Mouse (Mus musculus) hindbrain, postnatal 0 days (tissue): ENCODE data around the gene Olfr1431. TPM values are rescaled to one million over a fixed set of nuclear protein-coding genes. Genes with fewer than 3 reads are reported as not detected.
"Not testable (repeated sequence)": the region's sequence is repeated elsewhere in the genome, so short reads cannot be mapped to it uniquely, and the experiment has no call there.

Experiments used
- ATAC-seq: fragments of 200-750 bp; cut with Nextera tagmentation; 2 replicates; pipeline ENCODE4 v1.8.0; 2017; ENCODE audit warnings: mild to moderate bottlenecking, moderate TSS enrichment, moderate library complexity
- DNase-seq: peaks from one replicate; pipeline ENCODE4 v3.0.0-alpha.2; 2015; ENCODE audit warnings: low spot score
- H3K27ac ChIP-seq: fragments of 300-500 bp; sonication (generic); 2 replicates; pipeline ENCODE4 v1.5.1; 2014; ENCODE audit warnings: mild to moderate bottlenecking
- H3K27me3 ChIP-seq: fragments of 300-500 bp; sonication (generic); 2 replicates; pipeline ENCODE4 v1.6.1; 2014; ENCODE audit warnings: low read length, mixed read lengths; ENCODE audit not compliant: insufficient read depth
- H3K36me3 ChIP-seq: fragments of 300-500 bp; sonication (generic); 2 replicates; pipeline ENCODE4 v1.6.1; 2014; ENCODE audit warnings: low read length, mixed read lengths; ENCODE audit not compliant: insufficient read depth
- H3K4me1 ChIP-seq: fragments of 300-500 bp; sonication (generic); 2 replicates; pipeline ENCODE4 v1.6.1; 2014; ENCODE audit warnings: antibody characterized with exemption, low read length, mixed read lengths; ENCODE audit not compliant: insufficient read depth
- H3K4me2 ChIP-seq: fragments of 300-500 bp; sonication (generic); 2 replicates; pipeline ENCODE4 v1.6.1; 2014; ENCODE audit warnings: low read depth, mild to moderate bottlenecking, low read length, moderate library complexity, mixed read lengths
- H3K4me3 ChIP-seq: fragments of 300-500 bp; sonication (generic); 2 replicates; pipeline ENCODE4 v1.5.1; 2014; ENCODE audit warnings: low read length
- H3K9ac ChIP-seq: fragments of 300-500 bp; sonication (generic); replicated peaks from 2 replicates; pipeline ENCODE4 v1.6.1; 2014; ENCODE audit warnings: mild to moderate bottlenecking, low read length, moderate library complexity, mixed read lengths
- H3K9me3 ChIP-seq: fragments of 300-500 bp; sonication (generic); 2 replicates; pipeline ENCODE4 v1.6.1; 2016; ENCODE audit warnings: low read length, mixed read lengths
- CTCF ChIP-seq: IDR thresholded peaks from 2 replicates; pipeline ENCODE4 v1.5.1; 2016; ENCODE audit warnings: antibody characterized with exemption, control low read depth, low read depth
- WGBS: fragments of 180-500 bp; shearing (Covaris S2); extraction: QIAGEN DNeasy Blood & Tissue Kit; methylation state at CpG from one replicate; pipeline ENCODE4 v1.1.7; 2014; 5-methylcytosine and 5-hydroxymethylcytosine counted together
- polyA plus RNA-seq: library from polyadenylated mRNA; unstranded; fragments of >200 nt; fragmentation: Nextera tagmentation; extraction: Ambion mirVana; gene quantifications from 2 replicates; pipeline ENCODE4 v1.2.1, GENCODE M21; 2015
- total RNA-seq: library from RNA; depleted of rRNA; stranded (reverse); fragments of >200 nt; gene quantifications from 2 replicates; pipeline ENCODE4 v1.2.3, GENCODE M21; 2014; rRNA removed

Olfr1431 gene
- total RNA-seq (not detected in 2 replicates), polyA plus RNA-seq (not detected in 2 replicates)

DNA sequence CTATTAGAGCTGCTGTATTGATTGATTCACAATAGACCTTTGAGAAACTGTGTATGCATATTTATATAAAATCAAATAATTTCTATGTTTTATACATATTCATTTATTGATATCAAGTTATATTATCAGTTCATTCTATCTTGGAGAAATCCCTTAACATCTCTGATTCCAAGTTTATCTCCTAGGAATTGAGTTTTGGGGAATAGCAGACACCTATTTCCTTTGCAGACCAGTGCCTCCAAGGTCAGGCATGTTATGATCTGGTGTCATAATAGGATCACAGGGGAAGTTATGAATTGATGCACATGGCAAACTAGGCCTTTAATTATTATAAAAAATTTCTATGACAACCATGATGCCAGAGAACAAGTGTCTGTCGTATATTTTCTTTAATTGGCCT, at the start of gene Olfr1431:
Olfr1431 (plus strand) TSS at position 301 of the 400 bp plus-strand sequence.
- H3K27ac ChIP-seq = no peak within 1 kb of the TSS
- no peaks in the 10 kb centered on the region for H3K4me1 ChIP-seq
- no peak within 1 kb of the TSS for H3K4me2 ChIP-seq
- no peaks in the 10 kb centered on the region for H3K36me3 ChIP-seq
- no peak for TF ChIP-seq CTCF
- 64% methylated on average over 1 of the region's 1 CpGs for WGBS
- H3K4me3 ChIP-seq = no peak within 1 kb of the TSS
- no peaks in the 10 kb centered on the region for H3K9me3 ChIP-seq
- H3K27me3 ChIP-seq = no peaks in the 10 kb centered on the region
- ATAC-seq (no peak), DNase-seq (no peak)
- no peak within 1 kb of the TSS for H3K9ac ChIP-seq

DNA sequence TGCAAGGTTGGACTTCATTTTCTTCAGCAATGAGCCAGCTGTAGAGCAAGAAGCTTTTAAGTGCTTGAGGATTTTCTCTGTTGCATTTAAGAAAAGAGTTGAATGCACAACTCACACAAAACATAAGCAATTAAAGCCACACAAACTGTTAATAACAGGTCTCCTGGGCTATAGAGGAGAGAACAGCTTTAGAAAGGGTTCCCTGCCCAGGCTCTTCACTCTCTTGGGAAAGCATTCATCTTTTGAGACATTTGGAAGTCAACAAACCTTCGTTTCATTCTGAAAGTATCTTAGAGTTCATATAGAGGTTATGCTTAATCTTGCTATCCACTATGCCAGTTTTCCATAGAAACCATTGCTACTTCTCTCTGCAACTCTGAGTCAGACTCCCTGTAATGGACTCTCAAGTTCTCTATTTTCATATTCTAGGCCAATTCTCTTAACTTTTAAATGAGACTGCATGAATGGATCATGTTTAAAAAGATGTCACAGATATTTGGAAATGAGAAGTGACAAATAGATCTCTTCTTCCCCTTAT, 30.3 kb upstream of the Olfr1431 start, which contains the start of gene Olfr1555-ps1:
Olfr1555-ps1 (minus strand) TSS at position 51 of the 538 bp plus-strand sequence.
- not testable (repeated sequence) for H3K4me3 ChIP-seq, H3K9ac ChIP-seq, ATAC-seq, DNase-seq, H3K27me3 ChIP-seq, H3K27ac ChIP-seq, H3K36me3 ChIP-seq, H3K9me3 ChIP-seq, H3K4me2 ChIP-seq, H3K4me1 ChIP-seq
- WGBS = 41% methylated on average over 1 of the region's 1 CpGs

DNA sequence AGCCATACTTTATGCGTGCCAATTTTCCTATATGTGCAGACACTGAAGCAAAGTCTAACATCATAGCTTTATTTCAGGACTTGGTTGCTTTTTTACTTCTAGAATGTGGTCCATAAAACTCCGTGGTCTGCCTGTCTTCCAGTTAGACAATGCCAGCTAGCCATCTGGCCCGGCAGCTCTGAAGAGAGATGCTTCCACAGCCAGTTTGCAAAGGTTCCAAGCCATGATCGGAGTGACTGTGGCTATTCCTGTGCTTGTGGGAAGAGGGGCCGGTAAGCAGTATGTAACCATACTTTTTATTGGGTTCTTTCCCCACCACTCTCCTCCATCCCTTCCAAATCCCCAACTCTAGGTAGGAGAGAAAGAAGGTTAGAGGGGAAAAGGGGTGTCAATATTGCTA, 25.0 kb upstream of the Olfr1431 start:
- H3K4me2 ChIP-seq, H3K27ac ChIP-seq, H3K9me3 ChIP-seq, DNase-seq, H3K4me3 ChIP-seq, H3K36me3 ChIP-seq, H3K9ac ChIP-seq, ATAC-seq, H3K4me1 ChIP-seq, H3K27me3 ChIP-seq: not testable (repeated sequence)
- 79% methylated on average over 5 of the region's 5 CpGs for WGBS

DNA sequence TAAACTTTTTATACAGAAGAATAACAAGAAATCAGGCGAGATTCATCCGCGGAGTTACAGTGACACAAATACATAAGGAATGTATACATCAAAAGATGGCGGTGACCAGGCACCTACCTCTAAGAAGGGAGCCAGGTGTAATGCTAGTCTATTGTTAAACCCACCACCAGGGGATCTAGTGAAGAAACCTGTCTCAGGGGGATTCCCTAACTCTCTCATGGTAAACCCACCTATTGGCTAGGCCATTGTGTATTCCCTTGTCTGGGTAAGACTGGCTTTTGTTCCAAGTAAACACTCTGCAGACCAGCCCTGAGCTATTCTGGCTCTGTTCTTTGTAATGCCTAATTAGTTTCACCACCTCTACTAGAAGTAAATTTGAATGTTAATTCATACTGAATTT, 1.4 kb upstream of the Olfr1431 start:
- not testable (repeated sequence) for H3K27me3 ChIP-seq, H3K27ac ChIP-seq, DNase-seq, H3K4me1 ChIP-seq, H3K9ac ChIP-seq, ATAC-seq, H3K36me3 ChIP-seq, H3K4me2 ChIP-seq, H3K4me3 ChIP-seq, H3K9me3 ChIP-seq
- WGBS = 87% methylated on average over 4 of the region's 4 CpGs

DNA sequence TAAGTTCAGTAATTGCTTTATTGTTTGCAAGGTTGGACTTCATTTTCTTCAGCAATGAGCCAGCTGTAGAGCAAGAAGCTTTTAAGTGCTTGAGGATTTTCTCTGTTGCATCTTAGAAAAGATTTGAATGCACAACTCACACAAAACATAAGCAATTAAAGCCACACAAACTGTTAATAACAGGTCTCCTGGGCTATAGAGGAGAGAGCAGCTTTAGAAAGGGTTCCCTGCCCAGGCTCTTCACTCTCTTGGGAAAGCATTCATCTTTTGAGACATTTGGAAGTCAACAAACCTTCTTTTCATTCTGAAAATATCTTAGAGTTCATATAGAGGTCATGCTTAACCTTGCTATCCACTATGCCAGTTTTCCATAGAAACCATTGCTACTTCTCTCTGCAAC, 32.1 kb downstream of the Olfr1431 start, which contains the start of gene Olfr1432:
Olfr1432 (minus strand) TSS at position 101 of the 400 bp plus-strand sequence.
- ATAC-seq = not testable (repeated sequence)

DNA sequence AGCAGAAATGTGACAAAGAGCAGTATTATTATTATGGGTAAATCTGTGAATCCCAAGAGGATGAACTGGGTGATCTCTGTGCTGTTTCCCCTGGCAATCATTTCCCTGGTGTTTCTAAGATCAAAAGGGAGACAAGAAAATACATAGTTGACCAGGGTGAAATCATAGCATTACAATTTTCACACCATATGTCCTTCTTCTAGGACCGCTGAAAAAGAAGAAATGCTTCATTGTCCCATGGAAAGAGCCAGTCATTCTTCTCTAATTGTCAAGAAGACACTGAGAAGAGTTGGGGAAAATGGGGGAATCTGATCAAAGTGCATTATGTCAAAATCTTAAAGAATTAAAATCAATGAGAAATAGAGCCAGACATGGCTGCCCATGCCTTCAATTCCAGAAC, 41.1 kb downstream of the Olfr1431 start, which contains the start of gene Olfr262:
Olfr262 (minus strand) TSS at position 101 of the 400 bp plus-strand sequence.
- ATAC-seq = no peak
- no peak for TF ChIP-seq CTCF
- no peak within 1 kb of the TSS for H3K4me3 ChIP-seq
- WGBS = 88% methylated on average over 1 of the region's 1 CpGs
- no peak within 1 kb of the TSS for H3K9ac ChIP-seq
- no peak within 1 kb of the TSS for H3K4me2 ChIP-seq
- no peaks in the 10 kb centered on the region for H3K36me3 ChIP-seq
- no peaks in the 10 kb centered on the region for H3K9me3 ChIP-seq
- no peak for DNase-seq
- H3K4me1 ChIP-seq = no peaks in the 10 kb centered on the region
- H3K27me3 ChIP-seq = no peaks in the 10 kb centered on the region
- no peak within 1 kb of the TSS for H3K27ac ChIP-seq

More for the DNA sequence above, 32.1 kb downstream of the Olfr1431 start, which contains the start of gene Olfr1432:
- not testable (repeated sequence) for H3K27ac ChIP-seq, H3K36me3 ChIP-seq, H3K4me1 ChIP-seq, H3K4me3 ChIP-seq, H3K27me3 ChIP-seq, H3K4me2 ChIP-seq, H3K9ac ChIP-seq, H3K9me3 ChIP-seq, DNase-seq

DNA sequence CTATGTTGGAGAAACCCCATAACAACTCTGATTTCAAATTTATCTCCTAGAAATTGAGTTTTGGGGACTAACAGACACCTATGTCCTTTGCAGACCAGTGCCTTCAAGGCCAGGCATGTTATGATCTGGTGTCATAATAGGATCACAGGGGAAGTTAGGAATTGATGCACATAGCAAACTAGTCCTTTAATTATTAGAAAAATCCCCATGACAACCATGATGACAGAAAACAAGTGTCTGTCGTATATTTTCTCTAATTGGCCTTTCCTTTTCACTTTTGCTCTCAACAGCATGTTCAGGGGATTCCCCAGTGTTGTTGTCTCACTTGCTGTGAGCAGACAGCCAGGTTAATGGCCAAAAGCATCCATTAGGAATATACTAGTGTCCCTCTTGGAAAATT, 60.3 kb downstream of the Olfr1431 start, which contains the start of gene Olfr235:
Olfr235 (plus strand) TSS at position 301 of the 400 bp plus-strand sequence.
- Histone ChIP-seq H3K4me1 (no peaks in the 10 kb centered on the region), H3K27ac (no peak within 1 kb of the TSS), H3K9me3 (no peaks in the 10 kb centered on the region), H3K4me2 (no peak within 1 kb of the TSS), H3K9ac (no peak within 1 kb of the TSS), H3K4me3 (no peak within 1 kb of the TSS), H3K27me3 (no peaks in the 10 kb centered on the region), H3K36me3 (no peaks in the 10 kb centered on the region)
- 51% methylated on average over 1 of the region's 1 CpGs for WGBS
- ATAC-seq (no peak), DNase-seq (no peak)
- TF ChIP-seq CTCF = no peak

Other genes starting within 250 kb of the Olfr1431 start
- gene Osbp, start 234.7 kb upstream of the Olfr1431 start, total RNA-seq = 25.5 and 28.0 TPM in 2 replicates
- gene Osbp, start 234.7 kb upstream of the Olfr1431 start, polyA plus RNA-seq = 2.5 and 2.6 TPM in 2 replicates
- not detected in 2 replicates for gene Olfr1423, start 159.3 kb upstream of the Olfr1431 start, total RNA-seq
- not detected in 2 replicates for gene Olfr1423, start 159.3 kb upstream of the Olfr1431 start, polyA plus RNA-seq
- not detected in 2 replicates for gene Olfr1424, start 138.0 kb upstream of the Olfr1431 start, total RNA-seq
- gene Olfr1424, start 138.0 kb upstream of the Olfr1431 start, polyA plus RNA-seq = not detected in 2 replicates
- not detected in 2 replicates for gene Olfr1425, start 122.9 kb upstream of the Olfr1431 start, total RNA-seq
- gene Olfr1425, start 122.9 kb upstream of the Olfr1431 start, polyA plus RNA-seq = not detected in 2 replicates
- not detected in 2 replicates for gene Olfr1426, start 108.6 kb upstream of the Olfr1431 start, total RNA-seq
- gene Olfr1426, start 108.6 kb upstream of the Olfr1431 start, polyA plus RNA-seq = not detected in 2 replicates
- gene Olfr1427, start 97.3 kb upstream of the Olfr1431 start, total RNA-seq = not detected in 2 replicates
- gene Olfr1427, start 97.3 kb upstream of the Olfr1431 start, polyA plus RNA-seq = not detected in 2 replicates
- not detected in 2 replicates for gene Olfr1428, start 84.7 kb upstream of the Olfr1431 start, total RNA-seq
- not detected in 2 replicates for gene Olfr1428, start 84.7 kb upstream of the Olfr1431 start, polyA plus RNA-seq
- not detected in 2 replicates for gene Olfr76, start 77.4 kb upstream of the Olfr1431 start, total RNA-seq
- gene Olfr76, start 77.4 kb upstream of the Olfr1431 start, polyA plus RNA-seq = not detected in 2 replicates
- gene Olfr1555-ps1, start 30.5 kb upstream of the Olfr1431 start, total RNA-seq = not detected in 2 replicates
- gene Olfr1555-ps1, start 30.5 kb upstream of the Olfr1431 start, polyA plus RNA-seq = not detected in 2 replicates
- gene Olfr1432, start 32.0 kb downstream of the Olfr1431 start, total RNA-seq = not detected in 2 replicates
- gene Olfr1432, start 32.0 kb downstream of the Olfr1431 start, polyA plus RNA-seq = not detected in 2 replicates
- gene Olfr262, start 41.0 kb downstream of the Olfr1431 start, total RNA-seq = not detected in 2 replicates
- not detected in 2 replicates for gene Olfr262, start 41.0 kb downstream of the Olfr1431 start, polyA plus RNA-seq
- not detected in 2 replicates for gene Olfr235, start 60.4 kb downstream of the Olfr1431 start, total RNA-seq
- not detected in 2 replicates for gene Olfr235, start 60.4 kb downstream of the Olfr1431 start, polyA plus RNA-seq
- not detected in 2 replicates for gene Olfr1434, start 79.2 kb downstream of the Olfr1431 start, total RNA-seq
- gene Olfr1434, start 79.2 kb downstream of the Olfr1431 start, polyA plus RNA-seq = not detected in 2 replicates
- not detected in 2 replicates for gene Olfr1436, start 98.5 kb downstream of the Olfr1431 start, total RNA-seq
- gene Olfr1436, start 98.5 kb downstream of the Olfr1431 start, polyA plus RNA-seq = not detected in 2 replicates
- not detected in 2 replicates for gene Olfr1437, start 124.5 kb downstream of the Olfr1431 start, total RNA-seq
- not detected in 2 replicates for gene Olfr1437, start 124.5 kb downstream of the Olfr1431 start, polyA plus RNA-seq
- gene Olfr1438-ps1, start 135.3 kb downstream of the Olfr1431 start, total RNA-seq = not detected in 2 replicates
- gene Olfr1438-ps1, start 135.3 kb downstream of the Olfr1431 start, polyA plus RNA-seq = not detected in 2 replicates
- not detected in 2 replicates for gene Olfr1440, start 186.6 kb downstream of the Olfr1431 start, total RNA-seq
- gene Olfr1440, start 186.6 kb downstream of the Olfr1431 start, polyA plus RNA-seq = not detected in 2 replicates
- not detected in 2 replicates for gene Olfr1441, start 216.8 kb downstream of the Olfr1431 start, total RNA-seq
- gene Olfr1441, start 216.8 kb downstream of the Olfr1431 start, polyA plus RNA-seq = not detected in 2 replicates
- gene Pfpl, start 227.3 kb downstream of the Olfr1431 start, total RNA-seq = not detected in 2 replicates
- not detected in 2 replicates for gene Pfpl, start 227.3 kb downstream of the Olfr1431 start, polyA plus RNA-seq